Mouse (Mus musculus) gastrocnemius, adult 18-20 months (tissue): Measurements from ENCODE around the gene Gprin1. TPM values are rescaled to one million over a fixed set of nuclear protein-coding genes. Genes with fewer than 3 reads are reported as not detected.

Experiments
- total RNA-seq, 2 experiments: library from RNA; stranded (reverse); gene quantifications; 2 replicates each; pipeline ENCODE4 v1.2.3; 2021

The Gprin1 gene
- total RNA-seq, 2 experiments from 2014 or later = not detected

Other genes with a start within 250 kb of the Gprin1 start
- 1 to 10 TPM; 2.2 to 2.9 TPM for gene Simc1, start 246.1 kb downstream of the Gprin1 start, total RNA-seq
- gene 4833439L19Rik, start 184.4 kb downstream of the Gprin1 start, total RNA-seq = 100 to 1,000 TPM; 203 to 215 TPM
- gene Arl10, start 174.9 kb downstream of the Gprin1 start, total RNA-seq = 1 to 10 TPM; 2.6 TPM
- 10 to 100 TPM; 16.3 to 19.7 TPM for gene Nop16, start 159.8 kb downstream of the Gprin1 start, total RNA-seq
- gene Higd2a, start 159.7 kb downstream of the Gprin1 start, total RNA-seq = 100 to 1,000 TPM; 151 to 154 TPM
- gene Cltb, start 138.5 kb downstream of the Gprin1 start, total RNA-seq = 100 to 1,000 TPM; 157 to 180 TPM
- 10 to 100 TPM; 12.0 to 16.4 TPM for gene Faf2, start 128.1 kb downstream of the Gprin1 start, total RNA-seq
- 10 to 100 TPM; 23.8 to 29.2 TPM for gene Rnf44, start 56.0 kb downstream of the Gprin1 start, total RNA-seq
- gene Cdhr2, start 48.4 kb downstream of the Gprin1 start, total RNA-seq = not detected
- gene Sncb, start 16.7 kb upstream of the Gprin1 start, total RNA-seq = not detected
- gene Eif4e1b, start 34.1 kb upstream of the Gprin1 start, total RNA-seq = not detected
- gene Tspan17, start 39.5 kb upstream of the Gprin1 start, total RNA-seq = 10 to 100 TPM; 19.1 to 23.1 TPM
- 1 to 10 TPM; 7.6 to 7.8 TPM for gene Unc5a, start 199.5 kb upstream of the Gprin1 start, total RNA-seq